Mouse (Mus musculus) liver, adult 2 months (tissue): ENCODE data around the gene Uqcr10. TPM values are rescaled to one million over a fixed set of nuclear protein-coding genes. Genes with fewer than 3 reads are reported as not detected.

ENCODE experiments used
- DNase-seq: peaks from one replicate; pipeline ENCODE4 v3.0.0-alpha.2; 2011; ENCODE audit warnings: low read depth, low spot score; ENCODE audit errors: extremely low read depth
- H3K27ac ChIP-seq: fragments of 200-500 bp; replicated peaks from 2 replicates; pipeline ENCODE4 v1.5.1; 2012; ENCODE audit warnings: low read depth, mild to moderate bottlenecking, control low read depth, inconsistent platforms, low read length; ENCODE audit not compliant: insufficient read depth
- H3K27me3 ChIP-seq: fragments of 200-500 bp; 2 replicates; pipeline ENCODE4 v1.6.1; 2012; ENCODE audit warnings: mild to moderate bottlenecking, moderate library complexity, low read length, inconsistent platforms; ENCODE audit not compliant: control insufficient read depth, insufficient read depth
- H3K36me3 ChIP-seq: fragments of 200-500 bp; 2 replicates; pipeline ENCODE4 v1.6.1; 2012; ENCODE audit warnings: low read length, inconsistent platforms; ENCODE audit not compliant: control insufficient read depth, insufficient read depth
- H3K4me1 ChIP-seq: fragments of 200-500 bp; 2 replicates; pipeline ENCODE4 v1.6.1; 2011; ENCODE audit warnings: low read length; ENCODE audit not compliant: control insufficient read depth, insufficient read depth
- H3K4me3 ChIP-seq: fragments of 200-500 bp; 2 replicates; pipeline ENCODE4 v1.5.1; 2011; ENCODE audit warnings: low read depth, mild to moderate bottlenecking, control low read depth, low read length, moderate library complexity; ENCODE audit not compliant: insufficient read depth
- H3K79me2 ChIP-seq: fragments of 200-500 bp; 2 replicates; pipeline ENCODE4 v1.6.1; 2012; ENCODE audit warnings: inconsistent platforms, mild to moderate bottlenecking, low read length, moderate library complexity; ENCODE audit not compliant: control insufficient read depth, insufficient read depth
- H3K9ac ChIP-seq: fragments of 200-500 bp; 2 replicates; pipeline ENCODE4 v1.6.1; 2012; ENCODE audit warnings: low read depth, mild to moderate bottlenecking, control low read depth, inconsistent platforms, low read length
- CTCF ChIP-seq: fragments of 200-500 bp; IDR thresholded peaks from 2 replicates; pipeline ENCODE4 v1.5.1; 2011; ENCODE audit warnings: low read depth, low read length, control low read depth
- POLR2A ChIP-seq: fragments of 200-500 bp; IDR thresholded peaks from 2 replicates; pipeline ENCODE4 v1.6.1; 2011; ENCODE audit warnings: low read length, control low read depth; ENCODE audit not compliant: insufficient read depth; ENCODE audit errors: extremely low read depth
- WGBS: fragments of 180-500 bp; shearing (Covaris S2); methylation state at CpG from one replicate; pipeline ENCODE4 v1.1.7; 2018; 5-methylcytosine and 5-hydroxymethylcytosine counted together
- polyA plus RNA-seq: library from polyadenylated mRNA; depleted of rRNA; stranded (reverse); fragments of >200 nt; gene quantifications from 2 replicates; pipeline ENCODE4 v1.2.3, GENCODE M21; 2012
- total RNA-seq: library from RNA; depleted of rRNA; stranded (reverse); fragments of >200 nt; gene quantifications from 2 replicates; pipeline ENCODE4 v1.2.3, GENCODE M21; 2014

Uqcr10 gene
- total and polyA plus RNA-seq, 2 experiments, result 702 to 709 TPM

DNA sequence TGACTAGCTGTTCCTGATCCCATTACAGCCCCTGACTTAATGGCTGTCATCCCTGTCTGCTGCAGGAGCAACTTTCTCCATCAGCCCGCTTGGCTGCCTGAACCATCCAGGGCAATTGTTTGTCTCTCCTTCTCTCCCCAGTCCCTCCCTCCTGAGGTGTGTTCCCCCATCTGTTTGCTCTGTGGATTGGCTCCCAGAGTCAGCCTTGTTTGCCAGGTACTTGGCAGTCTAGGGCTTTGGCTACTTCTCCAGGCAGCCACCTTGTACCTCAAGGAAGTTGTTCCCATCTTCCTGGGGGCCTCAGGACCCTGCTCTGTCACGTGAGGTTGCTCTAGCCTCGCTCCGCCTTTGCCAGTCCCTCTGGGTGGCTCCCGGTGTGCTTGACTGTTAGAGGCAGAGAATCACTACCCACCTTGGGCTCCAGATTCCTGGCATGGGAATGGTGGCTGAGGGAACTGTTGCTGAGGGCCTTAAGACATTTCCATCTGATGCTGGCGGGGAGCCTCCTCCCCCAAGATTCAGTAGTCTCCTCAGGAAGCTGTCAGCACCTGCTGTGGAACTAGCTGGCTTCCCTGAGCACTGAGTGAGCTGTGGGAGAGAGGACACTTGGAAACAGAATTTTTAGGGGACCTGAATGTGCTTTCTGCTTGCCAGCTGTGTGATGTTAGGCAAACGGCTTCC lies 16.9 kb upstream of the Uqcr10 start:
- Histone ChIP-seq H3K4me1 (no peaks in the 10 kb centered on the region), H3K9ac (no peak overlapping the region), H3K27me3 (no peaks in the 10 kb centered on the region), H3K36me3 (no peaks in the 10 kb centered on the region), H3K79me2 (no peaks in the 10 kb centered on the region), H3K27ac (no peak overlapping the region), H3K4me3 (no peak overlapping the region)
- WGBS, result 73% methylated on average over 7 of the region's 7 CpGs
- no peak for DNase-seq
- TF ChIP-seq POLR2A (no peak), CTCF (no peak)

DNA sequence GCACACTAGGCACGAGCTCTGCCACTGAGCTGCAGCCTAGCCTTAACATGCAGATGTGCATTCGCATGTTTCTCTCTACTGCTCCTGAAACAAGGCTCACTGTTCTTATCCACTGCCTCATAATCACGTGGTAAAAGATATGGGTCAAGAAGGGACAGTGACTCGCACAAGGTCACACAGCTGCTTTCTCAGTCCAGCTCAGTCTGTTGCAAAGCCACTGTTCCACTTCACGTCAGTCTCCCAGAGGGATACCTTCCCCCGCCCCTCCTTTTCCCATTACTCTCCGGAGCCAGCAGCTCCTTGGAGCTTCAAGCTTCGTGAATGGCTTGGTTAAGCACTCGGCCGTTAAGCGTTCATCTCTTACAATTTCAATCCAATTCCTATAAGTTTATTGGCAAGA lies 16.3 kb upstream of the Uqcr10 start:
- whole genome bisulfite sequencing, result 83% methylated on average over 11 of the region's 11 CpGs
- Histone ChIP-seq H3K79me2 (no peaks in the 10 kb centered on the region), H3K27ac (no peak overlapping the region), H3K36me3 (no peaks in the 10 kb centered on the region), H3K27me3 (no peaks in the 10 kb centered on the region), H3K4me1 (no peaks in the 10 kb centered on the region), H3K9ac (no peak overlapping the region), H3K4me3 (no peak overlapping the region)
- no peak for DNase-seq
- no peak for TF ChIP-seq CTCF
- TF ChIP-seq POLR2A, result no peak

DNA sequence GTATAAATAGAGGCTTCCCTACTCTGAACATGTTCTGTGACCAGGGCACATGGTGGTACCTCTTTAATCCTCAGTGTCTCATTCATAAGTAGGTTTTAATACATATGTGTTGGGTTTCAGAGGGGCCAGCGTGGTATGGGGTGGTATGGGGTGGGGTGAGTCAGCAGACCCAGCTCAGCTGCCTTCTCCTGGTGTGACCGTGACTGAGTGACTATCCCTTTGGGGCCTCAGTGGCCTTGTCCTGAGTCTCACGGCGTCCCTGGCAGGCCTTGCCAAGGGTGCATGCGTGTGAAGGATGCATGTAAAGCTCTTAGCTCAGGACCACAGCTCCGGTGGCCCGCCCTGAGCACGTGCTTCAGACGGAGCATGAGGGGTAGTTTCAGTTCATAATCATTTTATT lies 15.8 kb upstream of the Uqcr10 start:
- H3K9ac ChIP-seq, result no peak overlapping the region
- DNase-seq, result no peak
- TF ChIP-seq CTCF, result no peak
- TF ChIP-seq POLR2A, result no peak
- WGBS, result 93% methylated on average over 9 of the region's 9 CpGs
- H3K79me2 ChIP-seq, result no peaks in the 10 kb centered on the region
- no peaks in the 10 kb centered on the region for H3K4me1 ChIP-seq
- H3K27ac ChIP-seq, result no peak overlapping the region
- H3K4me3 ChIP-seq, result no peak overlapping the region
- H3K36me3 ChIP-seq, result no peaks in the 10 kb centered on the region
- H3K27me3 ChIP-seq, result no peaks in the 10 kb centered on the region

DNA sequence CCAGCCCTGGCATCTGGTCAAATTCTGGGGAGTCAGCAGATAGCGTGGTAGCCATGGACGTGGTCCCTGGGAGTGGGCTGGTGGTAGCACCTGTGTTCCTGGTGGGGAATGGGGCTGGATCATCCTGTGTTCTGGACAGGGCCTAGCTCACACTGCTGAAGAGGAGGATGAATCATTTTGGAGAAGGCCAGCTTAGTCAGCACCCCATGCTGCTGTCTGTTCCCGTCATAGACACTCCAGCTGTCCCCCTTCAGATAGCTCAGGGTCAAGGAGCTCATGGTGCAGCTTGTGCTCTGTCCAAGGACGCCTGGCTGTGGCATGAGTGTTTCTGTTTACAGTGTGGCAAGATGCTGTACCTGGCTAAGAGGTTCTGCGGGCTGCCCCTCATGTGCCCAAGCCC lies 14.4 kb upstream of the Uqcr10 start:
- no peak overlapping the region for H3K4me3 ChIP-seq
- TF ChIP-seq CTCF (no peak), POLR2A (no peak)
- no peaks in the 10 kb centered on the region for H3K4me1 ChIP-seq
- no peak overlapping the region for H3K27ac ChIP-seq
- no peaks in the 10 kb centered on the region for H3K27me3 ChIP-seq
- no peaks in the 10 kb centered on the region for H3K79me2 ChIP-seq
- no peaks in the 10 kb centered on the region for H3K36me3 ChIP-seq
- DNase-seq, result no peak
- no peak overlapping the region for H3K9ac ChIP-seq
- WGBS, result 83% methylated on average over 5 of the region's 5 CpGs

DNA sequence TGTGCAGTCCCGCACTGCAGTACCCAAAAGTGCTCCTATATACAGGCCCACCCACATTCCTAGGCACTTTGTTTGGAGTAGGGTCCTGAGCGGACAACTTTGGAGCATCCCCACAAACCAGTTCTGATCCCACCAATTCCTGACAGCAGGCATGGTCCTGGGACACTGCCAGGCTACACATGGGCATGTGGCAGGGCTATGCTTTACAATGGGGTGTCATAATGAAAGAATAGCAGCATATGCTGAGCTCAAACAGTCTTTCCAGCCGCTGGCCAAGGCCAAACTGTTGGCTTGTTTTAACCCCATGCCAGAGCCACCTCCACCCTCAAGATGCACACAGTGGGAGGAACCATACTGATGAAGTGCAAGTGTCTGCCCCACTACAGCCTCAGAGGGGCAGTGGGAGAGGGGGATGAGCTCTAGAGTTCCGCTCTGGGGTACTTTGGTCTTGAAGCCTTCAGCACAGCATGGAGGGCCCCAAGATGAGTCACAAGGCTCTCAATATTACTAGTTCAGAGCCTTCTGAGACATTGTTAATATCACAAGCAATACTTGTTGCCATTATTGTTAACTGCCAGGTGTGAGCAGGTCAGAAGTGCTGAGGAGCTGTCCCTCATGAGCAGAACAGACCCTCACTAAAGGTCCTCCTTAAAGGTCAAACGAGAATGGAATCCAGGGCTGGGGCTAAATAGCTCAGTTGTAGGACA lies 12.5 kb upstream of the Uqcr10 start:
- TF ChIP-seq POLR2A (no peak), CTCF (no peak)
- Histone ChIP-seq H3K4me1 (no peaks in the 10 kb centered on the region), H3K27me3 (no peaks in the 10 kb centered on the region), H3K9ac (no peak overlapping the region), H3K36me3 (no peaks in the 10 kb centered on the region), H3K27ac (no peak overlapping the region), H3K4me3 (no peak overlapping the region), H3K79me2 (no peaks in the 10 kb centered on the region)
- DNase-seq, result no peak
- WGBS, result 93% methylated on average over 5 of the region's 5 CpGs

DNA sequence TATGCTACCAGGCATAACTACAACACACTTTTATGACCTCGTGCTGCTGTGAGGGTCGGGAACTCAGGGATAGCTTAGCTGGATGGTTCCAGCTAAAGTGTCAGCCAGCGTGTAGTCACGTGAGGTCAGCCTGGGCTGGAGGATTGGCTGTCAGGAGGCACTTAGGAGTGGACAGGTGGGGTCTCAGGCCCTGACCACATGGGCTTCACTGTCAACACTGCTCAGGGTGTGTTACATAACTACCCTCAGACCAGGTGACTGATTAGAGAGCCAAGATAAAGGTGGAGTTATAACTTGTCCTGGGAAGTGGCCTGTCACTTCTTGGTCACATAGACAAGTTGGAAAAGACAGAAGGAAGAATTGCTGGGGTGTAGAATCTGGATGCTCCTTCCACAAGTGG lies 11.5 kb upstream of the Uqcr10 start:
- H3K79me2 ChIP-seq, result no peaks in the 10 kb centered on the region
- H3K27me3 ChIP-seq, result no peaks in the 10 kb centered on the region
- 87% methylated on average over 4 of the region's 4 CpGs for WGBS
- no peak for DNase-seq
- H3K4me1 ChIP-seq, result no peaks in the 10 kb centered on the region
- TF ChIP-seq POLR2A (no peak), CTCF (no peak)
- no peak overlapping the region for H3K4me3 ChIP-seq
- H3K27ac ChIP-seq, result no peak overlapping the region
- no peaks in the 10 kb centered on the region for H3K36me3 ChIP-seq
- H3K9ac ChIP-seq, result no peak overlapping the region
